Mouse (Mus musculus): ENCODE results near the gene Sox12. TPM values are rescaled to one million over a fixed set of nuclear protein-coding genes. Genes with fewer than 3 reads are reported as not detected.

The Sox12 gene
- polyA plus RNA-seq, 1 experiment from 2014 or later: 19.4 TPM

- Histone ChIP-seq H3K4me3 (ENCODE audit: low read depth, low read length) (no peak overlapping the region), H3K4me1 (ENCODE audit: insufficient read depth) (0 out of 2 replicates have a peak, but pooled peaks cover 5% of the 10 kb centered on the region), H3K27me3 (ENCODE audit: insufficient read depth, low read length) (peaks cover 22% of the 10 kb centered on the region), H3K9ac (no peak overlapping the region), H3K4me2 (no peak overlapping the region), H3K9me3 (ENCODE audit: low read depth, low read length) (no peaks in the 10 kb centered on the region), H3K36me3 (ENCODE audit: insufficient read depth) (no peaks in the 10 kb centered on the region), H3K27ac (ENCODE audit: low read depth) (no peak overlapping the region)
- no peak for TF ChIP-seq CTCF (IDR thresholded peaks at IDR 0.05; ENCODE audit: low read depth)
- ATAC-seq (ENCODE audit: insufficient read depth) (no peak), DNase-seq (no peak)
- 73% methylated on average over 9 of the region's 9 CpGs for WGBS
Observed at GRCm38 (mm10) chr2:152373547-152373946, 24.3 kb downstream of the Sox12 start.

- Histone ChIP-seq H3K27me3 (ENCODE audit: insufficient read depth, low read length) (peaks cover 22% of the 10 kb centered on the region), H3K27ac (ENCODE audit: low read depth) (no peak overlapping the region), H3K4me3 (ENCODE audit: low read depth, low read length) (no peak overlapping the region), H3K4me2 (no peak overlapping the region), H3K4me1 (ENCODE audit: insufficient read depth) (0 out of 2 replicates have a peak, but pooled peaks cover 5% of the 10 kb centered on the region), H3K36me3 (ENCODE audit: insufficient read depth) (no peaks in the 10 kb centered on the region), H3K9me3 (ENCODE audit: low read depth, low read length) (no peaks in the 10 kb centered on the region), H3K9ac (no peak overlapping the region)
- 56% methylated on average over 4 of the region's 4 CpGs for WGBS
- TF ChIP-seq CTCF (IDR thresholded peaks at IDR 0.05; ENCODE audit: low read depth): no peak
- DNase-seq: no peak
- ATAC-seq (ENCODE audit: insufficient read depth): no peak
Observed at GRCm38 (mm10) chr2:152372661-152373060, 25.2 kb downstream of the Sox12 start.

DNA sequence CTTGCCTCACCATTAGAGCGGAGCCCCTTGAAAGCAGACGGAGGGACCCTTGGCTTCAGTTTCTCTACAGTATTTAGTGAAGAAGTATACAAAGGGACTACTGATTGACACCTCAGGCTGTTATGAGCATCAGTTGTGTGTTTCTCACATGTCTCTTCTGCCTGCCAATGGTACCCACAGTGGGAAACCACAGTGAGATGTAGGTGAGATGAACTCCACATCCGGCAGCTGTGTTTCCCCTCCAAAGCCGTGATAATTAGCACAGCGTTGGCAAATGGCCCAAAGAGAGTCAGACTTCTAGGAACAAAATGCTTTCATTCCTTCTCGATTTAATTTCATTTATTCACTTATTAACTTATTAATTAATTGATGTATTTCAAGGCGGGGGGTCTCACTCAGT, 25.8 kb downstream of the Sox12 start:
- Histone ChIP-seq H3K9ac (no peak overlapping the region), H3K36me3 (ENCODE audit: insufficient read depth) (no peaks in the 10 kb centered on the region), H3K27ac (ENCODE audit: low read depth) (no peak overlapping the region), H3K4me1 (ENCODE audit: insufficient read depth) (0 out of 2 replicates have a peak, but pooled peaks cover 5% of the 10 kb centered on the region), H3K9me3 (ENCODE audit: low read depth, low read length) (no peaks in the 10 kb centered on the region), H3K4me3 (ENCODE audit: low read depth, low read length) (no peak overlapping the region), H3K4me2 (no peak overlapping the region), H3K27me3 (ENCODE audit: insufficient read depth, low read length) (peaks cover 22% of the 10 kb centered on the region)
- WGBS: 80% methylated on average over 7 of the region's 7 CpGs
- TF ChIP-seq CTCF (IDR thresholded peaks at IDR 0.05; ENCODE audit: low read depth): no peak
- no peak for ATAC-seq (ENCODE audit: insufficient read depth)
- DNase-seq: no peak

- Histone ChIP-seq H3K4me1 (ENCODE audit: insufficient read depth) (0 out of 2 replicates have a peak, but pooled peaks cover 2% of the 10 kb centered on the region), H3K27ac (ENCODE audit: low read depth) (no peak overlapping the region), H3K4me3 (ENCODE audit: low read depth, low read length) (no peak overlapping the region), H3K9ac (no peak overlapping the region), H3K27me3 (ENCODE audit: insufficient read depth, low read length) (no peaks in the 10 kb centered on the region), H3K9me3 (ENCODE audit: low read depth, low read length) (no peaks in the 10 kb centered on the region), H3K36me3 (ENCODE audit: insufficient read depth) (no peaks in the 10 kb centered on the region), H3K4me2 (no peak overlapping the region)
- ATAC-seq (ENCODE audit: insufficient read depth): peak; percentile 55
- TF ChIP-seq CTCF (IDR thresholded peaks at IDR 0.05; ENCODE audit: low read depth): peak; percentile 94
- DNase-seq: peak; percentile 84
- WGBS: 25% methylated on average over 14 of the region's 14 CpGs
Observed at GRCm38 (mm10) chr2:152368532-152369140, 29.2 kb downstream of the Sox12 start.

- Histone ChIP-seq H3K4me2 (no peak overlapping the region), H3K36me3 (ENCODE audit: insufficient read depth) (no peaks in the 10 kb centered on the region), H3K9ac (no peak overlapping the region), H3K27me3 (ENCODE audit: insufficient read depth, low read length) (no peaks in the 10 kb centered on the region), H3K27ac (ENCODE audit: low read depth) (no peak overlapping the region), H3K4me1 (ENCODE audit: insufficient read depth) (0 out of 2 replicates have a peak, but pooled peaks cover 4% of the 10 kb centered on the region), H3K9me3 (ENCODE audit: low read depth, low read length) (no peaks in the 10 kb centered on the region), H3K4me3 (ENCODE audit: low read depth, low read length) (no peak overlapping the region)
- TF ChIP-seq CTCF (IDR thresholded peaks at IDR 0.05; ENCODE audit: low read depth): no peak
- 63% methylated on average over 5 of the region's 5 CpGs for WGBS
- DNase-seq (no peak), ATAC-seq (ENCODE audit: insufficient read depth) (no peak)
Observed at GRCm38 (mm10) chr2:152367917-152368316, 29.9 kb downstream of the Sox12 start.

GRCm38 (mm10) chr2:152363245-152364147, 34.4 kb downstream of the Sox12 start:
- Histone ChIP-seq H3K4me3 (ENCODE audit: low read depth, low read length) (peak overlapping the region; percentile 6; the same call in 1 of the 2 replicates), H3K4me2 (peak overlapping the region; percentile 45), H3K36me3 (ENCODE audit: insufficient read depth) (no peaks in the 10 kb centered on the region), H3K4me1 (ENCODE audit: insufficient read depth) (0 out of 2 replicates have a peak, but pooled peaks cover 4% of the 10 kb centered on the region), H3K27ac (ENCODE audit: low read depth) (no peak overlapping the region), H3K27me3 (ENCODE audit: insufficient read depth, low read length) (no peaks in the 10 kb centered on the region), H3K9ac (no peak overlapping the region), H3K9me3 (ENCODE audit: low read depth, low read length) (no peaks in the 10 kb centered on the region)
- peak; percentile 84 for TF ChIP-seq CTCF (IDR thresholded peaks at IDR 0.05; ENCODE audit: low read depth)
- ATAC-seq (ENCODE audit: insufficient read depth) (peak; percentile 78), DNase-seq (peak; percentile 93)
- WGBS: 9% methylated on average over 17 of the region's 17 CpGs

- H3K27me3 ChIP-seq (ENCODE audit: insufficient read depth, low read length): no peaks in the 10 kb centered on the region
- 0 out of 2 replicates have a peak, but pooled peaks cover 4% of the 10 kb centered on the region for H3K4me1 ChIP-seq (ENCODE audit: insufficient read depth)
- no peak for ATAC-seq (ENCODE audit: insufficient read depth)
- WGBS: 87% methylated on average over 8 of the region's 8 CpGs
- H3K27ac ChIP-seq (ENCODE audit: low read depth): no peak overlapping the region
- no peak for TF ChIP-seq CTCF (IDR thresholded peaks at IDR 0.05; ENCODE audit: low read depth)
- no peaks in the 10 kb centered on the region for H3K36me3 ChIP-seq (ENCODE audit: insufficient read depth)
- no peaks in the 10 kb centered on the region for H3K9me3 ChIP-seq (ENCODE audit: low read depth, low read length)
- no peak for DNase-seq
- no peak overlapping the region for H3K9ac ChIP-seq
- no peak overlapping the region for H3K4me3 ChIP-seq (ENCODE audit: low read depth, low read length)
- H3K4me2 ChIP-seq: no peak overlapping the region
Observed at GRCm38 (mm10) chr2:152361193-152361592, 36.7 kb downstream of the Sox12 start.
